Mouse (Mus musculus) cerebellum, adult 2 months (tissue): ENCODE data around the gene Tbl1x.

Source experiments
- CTCF ChIP-seq: fragments of 200-500 bp; IDR thresholded peaks from 2 replicates; pipeline ENCODE4 v1.5.1; 2011; ENCODE audit warnings: low read depth, mild to moderate bottlenecking, control low read depth, low read length, moderate library complexity, borderline replicate concordance; ENCODE audit not compliant: insufficient read depth
- POLR2A ChIP-seq: fragments of 200-500 bp; IDR thresholded peaks from 2 replicates; pipeline ENCODE4 v1.6.1; 2011; ENCODE audit warnings: low read length, control low read depth, borderline replicate concordance; ENCODE audit not compliant: insufficient read depth

- no peak for TF ChIP-seq CTCF
- TF ChIP-seq POLR2A: no peak
Measured at GRCm38 (mm10) chrX:77665030-77665429, 154.2 kb downstream of the Tbl1x start.
